Mouse (Mus musculus): ENCODE data around the gene Rnft2. TPM values are rescaled to one million over a fixed set of nuclear protein-coding genes. Genes with fewer than 3 reads are reported as not detected.

Gene Rnft2
- polyA plus RNA-seq, 1 experiment from 2014 or later: 2.1 TPM

DNA sequence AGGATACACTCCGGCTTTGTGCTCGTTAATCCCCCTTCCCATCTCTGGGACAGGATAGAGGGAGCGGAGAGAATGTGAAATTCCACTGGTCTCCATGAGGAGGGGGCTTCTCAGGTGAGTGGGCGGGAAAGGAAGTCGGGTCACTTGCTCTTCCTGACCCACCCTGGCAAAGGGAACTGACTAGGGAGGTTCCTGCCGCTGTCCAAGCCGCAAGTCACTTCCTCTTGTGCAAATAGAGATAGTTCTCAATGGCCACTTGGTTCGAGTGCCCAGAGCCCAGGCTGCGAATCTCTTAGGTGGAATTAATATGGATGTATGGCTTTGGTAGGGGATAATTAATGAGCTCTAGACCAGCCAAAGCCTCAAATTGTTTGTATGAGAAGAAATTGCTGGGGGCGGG is 15.1 kb upstream of the Rnft2 start:
- H3K4me2 ChIP-seq (ENCODE audit: low read depth, low read length): no peak overlapping the region
- no peak overlapping the region for H3K9ac ChIP-seq (ENCODE audit: low read length)
- H3K27me3 ChIP-seq (ENCODE audit: control insufficient read depth, insufficient read depth, low read depth, low read length): no peaks in the 10 kb centered on the region
- ATAC-seq (ENCODE audit: low read depth): peak; percentile 35; the same call in 1 of the 2 replicates
- H3K36me3 ChIP-seq (ENCODE audit: control insufficient read depth, insufficient read depth, low read length): peaks cover 23% of the 10 kb centered on the region
- no peaks in the 10 kb centered on the region for H3K9me3 ChIP-seq (ENCODE audit: control insufficient read depth, low read length)
- peaks cover 16% of the 10 kb centered on the region for H3K4me1 ChIP-seq (replicated peaks; ENCODE audit: control insufficient read depth, insufficient read depth, low read length)
- no peak overlapping the region for H3K4me3 ChIP-seq (ENCODE audit: low read length)
- peak overlapping the region; percentile 42; the same call in 1 of the 2 replicates for H3K27ac ChIP-seq (ENCODE audit: low read length)
- 52% methylated on average over 10 of the region's 10 CpGs for WGBS

DNA sequence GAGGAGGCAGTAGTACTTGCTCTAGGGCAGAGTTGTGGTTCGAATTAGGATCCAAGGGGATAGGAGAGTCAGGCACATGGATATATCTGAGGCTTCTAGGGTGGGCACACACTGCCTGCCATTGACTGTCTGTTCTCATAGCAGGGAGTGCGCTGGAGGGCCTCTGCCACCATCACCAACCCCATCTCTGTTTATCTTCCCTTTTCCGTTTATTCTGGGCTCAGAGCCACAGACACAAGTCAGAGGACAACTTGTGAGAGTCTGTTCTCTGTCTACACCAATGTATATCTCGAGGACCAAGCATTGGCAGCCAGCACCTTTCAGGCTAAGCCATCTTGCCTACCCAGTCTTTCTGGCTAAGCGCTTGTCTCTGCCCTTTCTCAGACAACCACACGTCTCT is 14.7 kb upstream of the Rnft2 start:
- Histone ChIP-seq H3K9ac (ENCODE audit: low read length) (no peak overlapping the region), H3K4me1 (replicated peaks; ENCODE audit: control insufficient read depth, insufficient read depth, low read length) (peaks cover 16% of the 10 kb centered on the region), H3K27ac (ENCODE audit: low read length) (peak overlapping the region; percentile 42; the same call in 1 of the 2 replicates), H3K4me2 (ENCODE audit: low read depth, low read length) (no peak overlapping the region), H3K36me3 (ENCODE audit: control insufficient read depth, insufficient read depth, low read length) (peaks cover 23% of the 10 kb centered on the region), H3K9me3 (ENCODE audit: control insufficient read depth, low read length) (no peaks in the 10 kb centered on the region), H3K27me3 (ENCODE audit: control insufficient read depth, insufficient read depth, low read depth, low read length) (no peaks in the 10 kb centered on the region), H3K4me3 (ENCODE audit: low read length) (no peak overlapping the region)
- whole genome bisulfite sequencing: 58% methylated on average over 6 of the region's 6 CpGs
- ATAC-seq (ENCODE audit: low read depth): peak; percentile 63

DNA sequence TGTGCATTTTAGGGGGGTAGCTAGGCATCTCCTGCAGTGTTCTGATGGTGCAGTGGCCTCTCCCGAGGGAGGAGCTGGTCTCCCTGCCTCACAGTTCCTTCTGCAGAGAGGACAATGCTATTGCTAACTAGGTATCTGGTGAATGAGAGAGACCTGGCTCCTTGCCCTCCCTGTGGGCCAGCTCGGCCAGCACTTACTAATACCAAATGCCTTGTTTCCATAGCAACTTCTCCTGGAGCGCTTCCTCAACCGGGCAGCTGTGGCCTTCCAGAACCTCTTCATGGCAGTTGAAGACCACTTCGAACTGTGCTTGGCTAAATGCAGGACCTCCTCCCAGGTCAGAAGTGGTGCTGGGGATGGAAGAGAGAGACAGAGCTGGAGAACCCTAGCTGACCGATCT is 14.2 kb upstream of the Rnft2 start:
- peaks cover 23% of the 10 kb centered on the region for H3K36me3 ChIP-seq (ENCODE audit: control insufficient read depth, insufficient read depth, low read length)
- H3K4me3 ChIP-seq (ENCODE audit: low read length): no peak overlapping the region
- no peak overlapping the region for H3K4me2 ChIP-seq (ENCODE audit: low read depth, low read length)
- 37% methylated on average over 6 of the region's 6 CpGs for WGBS
- H3K9ac ChIP-seq (ENCODE audit: low read length): no peak overlapping the region
- peaks cover 16% of the 10 kb centered on the region for H3K4me1 ChIP-seq (replicated peaks; ENCODE audit: control insufficient read depth, insufficient read depth, low read length)
- H3K27me3 ChIP-seq (ENCODE audit: control insufficient read depth, insufficient read depth, low read depth, low read length): no peaks in the 10 kb centered on the region
- H3K27ac ChIP-seq (ENCODE audit: low read length): peak overlapping the region; percentile 3; the same call in 1 of the 2 replicates
- peak; percentile 34 for ATAC-seq (ENCODE audit: low read depth)
- no peaks in the 10 kb centered on the region for H3K9me3 ChIP-seq (ENCODE audit: control insufficient read depth, low read length)

DNA sequence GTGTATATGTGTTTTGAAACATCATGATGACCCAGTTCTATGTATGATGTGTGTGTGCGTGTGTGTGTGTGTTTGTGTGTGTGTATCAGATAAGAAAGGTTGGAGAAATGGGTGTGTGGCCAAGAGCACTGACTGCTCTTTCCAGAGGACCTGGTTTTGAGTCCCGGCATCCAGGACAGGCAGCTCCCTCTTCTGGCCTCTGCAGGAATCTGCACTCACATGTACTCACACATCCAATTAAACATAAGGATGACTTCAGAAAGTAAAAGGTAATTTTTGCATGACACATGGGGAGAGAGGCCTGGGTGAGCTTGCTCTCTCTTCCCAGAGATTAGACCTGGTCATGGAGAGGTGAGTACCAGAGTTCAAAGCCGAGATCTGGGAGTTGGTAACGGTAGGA is 12.1 kb upstream of the Rnft2 start:
- Histone ChIP-seq H3K4me1 (replicated peaks; ENCODE audit: control insufficient read depth, insufficient read depth, low read length) (peaks cover 16% of the 10 kb centered on the region), H3K9ac (ENCODE audit: low read length) (no peak overlapping the region), H3K4me2 (ENCODE audit: low read depth, low read length) (no peak overlapping the region), H3K4me3 (ENCODE audit: low read length) (no peak overlapping the region), H3K9me3 (ENCODE audit: control insufficient read depth, low read length) (no peaks in the 10 kb centered on the region), H3K36me3 (ENCODE audit: control insufficient read depth, insufficient read depth, low read length) (peaks cover 21% of the 10 kb centered on the region), H3K27me3 (ENCODE audit: control insufficient read depth, insufficient read depth, low read depth, low read length) (no peaks in the 10 kb centered on the region), H3K27ac (ENCODE audit: low read length) (no peak overlapping the region)
- WGBS: 93% methylated on average over 4 of the region's 4 CpGs
- ATAC-seq (ENCODE audit: low read depth): no peak

DNA sequence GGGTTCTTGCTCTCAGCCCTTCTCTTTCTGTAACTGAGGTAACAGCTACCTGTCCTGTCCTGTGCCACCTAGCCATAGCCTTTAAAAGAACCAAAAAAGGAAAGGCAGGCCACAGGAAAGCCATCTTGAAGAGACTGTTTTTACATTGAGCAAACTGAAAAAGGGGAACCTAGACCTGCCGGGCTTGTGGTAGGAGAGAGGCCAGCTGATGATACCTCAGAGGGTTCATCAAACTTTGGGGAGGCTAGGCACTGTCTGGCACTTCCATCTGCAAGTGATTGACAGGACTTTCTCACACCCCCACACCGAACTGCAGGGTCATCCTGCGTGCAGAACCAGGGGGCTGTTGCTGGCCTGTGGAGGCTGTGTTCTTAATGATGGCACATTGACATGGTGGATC is 8.6 kb upstream of the Rnft2 start:
- Histone ChIP-seq H3K9me3 (ENCODE audit: control insufficient read depth, low read length) (no peaks in the 10 kb centered on the region), H3K9ac (ENCODE audit: low read length) (no peak overlapping the region), H3K27ac (ENCODE audit: low read length) (no peak overlapping the region), H3K4me3 (ENCODE audit: low read length) (no peak overlapping the region), H3K36me3 (ENCODE audit: control insufficient read depth, insufficient read depth, low read length) (peaks cover 13% of the 10 kb centered on the region), H3K4me1 (replicated peaks; ENCODE audit: control insufficient read depth, insufficient read depth, low read length) (no peaks in the 10 kb centered on the region), H3K27me3 (ENCODE audit: control insufficient read depth, insufficient read depth, low read depth, low read length) (no peaks in the 10 kb centered on the region), H3K4me2 (ENCODE audit: low read depth, low read length) (no peak overlapping the region)
- 90% methylated on average over 3 of the region's 3 CpGs for WGBS
- ATAC-seq (ENCODE audit: low read depth): no peak

DNA sequence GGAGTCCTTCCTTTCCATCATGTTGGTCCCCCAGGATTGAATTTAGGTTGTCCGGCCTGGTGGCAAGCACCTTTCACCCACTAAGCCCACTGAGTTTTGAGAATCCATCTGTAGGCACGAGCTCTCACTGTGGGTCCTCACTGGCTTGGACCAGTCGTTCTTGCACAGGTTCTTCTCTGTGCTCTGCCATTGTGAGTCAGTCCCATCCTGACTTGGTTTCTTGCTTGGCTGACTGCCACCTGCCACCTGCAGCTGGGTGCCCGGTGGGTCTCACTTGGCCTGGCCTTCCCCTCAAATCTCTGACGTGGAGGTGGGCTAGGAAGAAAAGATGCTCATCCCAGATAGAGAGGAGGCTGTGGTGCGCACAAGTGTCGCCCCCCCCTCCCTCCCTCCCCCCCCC is 6.1 kb upstream of the Rnft2 start:
- no peak for ATAC-seq (ENCODE audit: low read depth)
- no peak overlapping the region for H3K27ac ChIP-seq (ENCODE audit: low read length)
- 78% methylated on average over 7 of the region's 7 CpGs for WGBS
- H3K9ac ChIP-seq (ENCODE audit: low read length): no peak overlapping the region
- H3K4me2 ChIP-seq (ENCODE audit: low read depth, low read length): no peak overlapping the region
- no peaks in the 10 kb centered on the region for H3K36me3 ChIP-seq (ENCODE audit: control insufficient read depth, insufficient read depth, low read length)
- H3K9me3 ChIP-seq (ENCODE audit: control insufficient read depth, low read length): no peaks in the 10 kb centered on the region
- H3K27me3 ChIP-seq (ENCODE audit: control insufficient read depth, insufficient read depth, low read depth, low read length): no peaks in the 10 kb centered on the region
- H3K4me3 ChIP-seq (ENCODE audit: low read length): no peak overlapping the region
- H3K4me1 ChIP-seq (replicated peaks; ENCODE audit: control insufficient read depth, insufficient read depth, low read length): peaks cover 5% of the 10 kb centered on the region

DNA sequence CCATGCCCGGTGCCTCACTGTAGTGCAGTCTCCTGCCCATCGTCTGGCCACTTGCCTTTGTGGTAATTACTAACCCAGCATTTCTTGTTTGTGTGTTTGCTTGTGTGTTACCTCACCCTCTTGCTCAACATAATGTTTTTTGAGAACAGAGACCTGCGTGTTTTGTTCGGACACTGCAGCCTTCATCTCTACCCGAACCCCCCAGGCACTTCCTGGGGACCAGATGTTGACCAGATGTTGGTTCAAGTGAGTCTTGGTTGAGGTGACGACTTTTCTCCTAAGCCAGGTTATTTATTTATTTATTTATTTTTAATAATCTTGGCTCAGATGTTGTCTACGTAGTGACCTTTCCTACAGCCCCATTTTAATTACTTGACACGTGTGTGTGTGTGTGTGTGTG is 2.5 kb upstream of the Rnft2 start:
- 83% methylated on average over 8 of the region's 8 CpGs for WGBS
- H3K9me3 ChIP-seq (ENCODE audit: control insufficient read depth, low read length): no peaks in the 10 kb centered on the region
- no peak for ATAC-seq (ENCODE audit: low read depth)
- H3K27ac ChIP-seq (ENCODE audit: low read length): no peak overlapping the region
- no peak overlapping the region for H3K9ac ChIP-seq (ENCODE audit: low read length)
- no peaks in the 10 kb centered on the region for H3K36me3 ChIP-seq (ENCODE audit: control insufficient read depth, insufficient read depth, low read length)
- no peak overlapping the region for H3K4me3 ChIP-seq (ENCODE audit: low read length)
- no peak overlapping the region for H3K4me2 ChIP-seq (ENCODE audit: low read depth, low read length)
- no peaks in the 10 kb centered on the region for H3K27me3 ChIP-seq (ENCODE audit: control insufficient read depth, insufficient read depth, low read depth, low read length)
- H3K4me1 ChIP-seq (replicated peaks; ENCODE audit: control insufficient read depth, insufficient read depth, low read length): peaks cover 10% of the 10 kb centered on the region

DNA sequence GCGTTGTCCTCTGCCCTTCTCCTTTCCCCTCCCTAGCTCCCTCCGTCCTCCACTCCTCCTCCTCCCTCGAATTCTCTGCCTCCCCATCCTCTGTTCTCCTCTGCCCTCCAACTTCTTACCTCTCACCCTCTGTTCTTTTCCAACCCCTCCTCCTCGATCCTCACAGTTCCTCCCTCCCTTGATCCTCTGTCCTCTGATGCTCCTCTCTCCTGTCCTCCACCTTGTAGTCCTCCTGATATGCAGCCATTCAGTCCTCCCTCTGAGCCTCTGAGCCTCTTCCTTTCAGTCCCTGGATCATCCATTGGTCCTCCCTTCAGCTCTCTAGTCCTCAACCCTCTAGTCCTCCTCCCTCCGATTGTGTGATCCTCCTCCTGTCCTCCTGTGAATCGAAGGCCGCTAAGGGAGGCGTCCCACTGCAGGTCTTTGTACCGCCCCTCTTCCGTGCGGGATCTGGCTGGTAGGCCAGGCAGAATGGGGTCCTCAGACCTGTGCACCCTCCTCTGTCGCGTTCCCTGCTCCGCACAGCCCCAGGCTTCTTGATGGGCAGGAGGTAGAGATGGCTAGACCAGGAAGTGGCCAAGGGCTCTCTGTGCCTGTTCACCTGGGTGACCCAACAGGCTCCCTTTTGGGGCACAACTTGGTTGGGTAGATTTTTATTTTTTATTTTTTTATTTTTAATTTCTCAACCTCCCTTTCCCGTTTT is 841 bp upstream of the Rnft2 start:
- Histone ChIP-seq H3K27me3 (ENCODE audit: control insufficient read depth, insufficient read depth, low read depth, low read length) (no peaks in the 10 kb centered on the region), H3K4me2 (ENCODE audit: low read depth, low read length) (peak overlapping the region; percentile 63), H3K27ac (ENCODE audit: low read length) (peak overlapping the region; percentile 37; the same call in 1 of the 2 replicates), H3K9me3 (ENCODE audit: control insufficient read depth, low read length) (no peaks in the 10 kb centered on the region), H3K4me1 (replicated peaks; ENCODE audit: control insufficient read depth, insufficient read depth, low read length) (peaks cover 10% of the 10 kb centered on the region), H3K4me3 (ENCODE audit: low read length) (peak overlapping the region; percentile 72), H3K36me3 (ENCODE audit: control insufficient read depth, insufficient read depth, low read length) (no peaks in the 10 kb centered on the region), H3K9ac (ENCODE audit: low read length) (peak overlapping the region; percentile 72)
- ATAC-seq (ENCODE audit: low read depth): no peak
- 8% methylated on average over 15 of the region's 15 CpGs for WGBS

DNA sequence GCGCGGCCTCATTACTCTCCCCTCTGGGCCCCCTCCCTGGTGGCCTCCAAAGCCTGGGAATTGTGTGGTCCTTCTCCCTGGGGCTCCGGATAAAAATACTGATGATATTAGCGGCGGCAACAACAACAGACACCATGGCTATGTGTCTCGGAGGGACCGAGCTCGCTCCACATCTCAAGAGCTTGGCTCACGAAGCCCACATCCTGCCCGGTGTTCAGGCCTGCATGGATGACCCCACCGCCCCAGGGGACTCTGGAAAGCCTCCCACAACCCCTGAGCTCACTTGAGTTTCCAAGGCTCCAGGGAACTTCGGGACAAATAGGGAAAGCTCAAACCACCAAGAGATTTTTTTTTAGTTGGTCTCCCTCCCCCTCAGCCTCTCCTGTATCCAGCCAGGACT is 5.2 kb downstream of the Rnft2 start:
- H3K27ac ChIP-seq (ENCODE audit: low read length): no peak overlapping the region
- no peaks in the 10 kb centered on the region for H3K27me3 ChIP-seq (ENCODE audit: control insufficient read depth, insufficient read depth, low read depth, low read length)
- no peaks in the 10 kb centered on the region for H3K36me3 ChIP-seq (ENCODE audit: control insufficient read depth, insufficient read depth, low read length)
- no peak overlapping the region for H3K9ac ChIP-seq (ENCODE audit: low read length)
- no peak for ATAC-seq (ENCODE audit: low read depth)
- WGBS: 84% methylated on average over 12 of the region's 12 CpGs
- no peak overlapping the region for H3K4me3 ChIP-seq (ENCODE audit: low read length)
- no peaks in the 10 kb centered on the region for H3K9me3 ChIP-seq (ENCODE audit: control insufficient read depth, low read length)
- no peak overlapping the region for H3K4me2 ChIP-seq (ENCODE audit: low read depth, low read length)
- 0 out of 2 replicates have a peak, but pooled peaks cover 3% of the 10 kb centered on the region for H3K4me1 ChIP-seq (replicated peaks; ENCODE audit: control insufficient read depth, insufficient read depth, low read length)
